Mouse (Mus musculus) embryonic stem cell, embryonic (primary cell): ENCODE measurements around the gene Ist1.

ENCODE experiments used
- CTCF ChIA-PET, 4 experiments: fragments of 300-600 bp in 2 of 4; fragments of 350-600 bp in 2 of 4; sonication (Branson Sonifier 250); formaldehyde crosslinking; loops; one replicate each; lab custom pipeline; 2022; ENCODE audit warnings: inconsistent platforms in 2 of 4; lab: Charles Lee
- POLR2A ChIA-PET, 4 experiments: fragments of 300-600 bp in 2 of 4; fragments of 350-600 bp in 2 of 4; sonication (Branson Sonifier 250); formaldehyde crosslinking; loops; one replicate each; lab custom pipeline; 2022; ENCODE audit warnings: antibody characterized with exemption in 4 of 4, inconsistent platforms in 1 of 4; lab: Charles Lee

The Ist1 gene

GRCm38 (mm10) chr8:109693146-109693900 is at the start of gene Ist1:
Ist1 (minus strand) TSS chr8:109693260.
- ChIA-PET POLR2A (interaction anchor here in 3 of 4 experiments (0.5 to 6.2 kb wide), 24 partner anchors 8 to 1753 kb away, joined by 3 to 89 read pairs (median 4); partner anchors contain the start of genes Ap1g1 (in 3 of the 3), Zfp821 (in 3 of the 3) and Dhodh (in 1 of the 3)), CTCF (interaction anchor here in 3 of 4 experiments (0.5 to 1.4 kb wide), 5 partner anchors 12 to 1227 kb away, joined by 3 to 9 read pairs (median 5); partner anchors contain the start of genes St3gal2 (in 1 of the 3) and Zfp821 (in 1 of the 3))

DNA sequence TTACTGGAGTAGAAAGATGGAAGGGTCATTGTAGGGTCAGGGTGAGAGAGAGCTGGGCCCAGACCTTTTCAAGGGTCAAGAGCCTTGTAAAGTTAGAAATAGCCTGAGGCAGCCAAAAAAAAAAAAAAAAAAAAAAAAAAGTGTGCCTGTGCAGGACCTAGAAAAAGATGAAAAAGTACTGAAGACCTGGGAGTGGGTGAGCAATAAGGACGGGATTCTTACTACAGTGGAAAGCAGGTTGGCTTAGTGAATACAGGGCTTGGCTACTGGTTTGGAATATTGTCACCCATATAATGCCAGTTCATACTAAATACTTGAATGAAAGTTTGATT is 45.0 kb upstream of the Ist1 start:
- ChIA-PET CTCF (interaction anchor here (0.5 to 2.0 kb wide), 17 partner anchors 9 to 1931 kb away, joined by 3 to 27 read pairs (median 5); partner anchors contain the start of gene Ap1g1 (in 1 of the 4)), POLR2A (interaction anchor here (0.5 to 4.4 kb wide), 20 partner anchors 8 to 1734 kb away, joined by 3 to 32 read pairs (median 10); partner anchors contain the start of genes Ap1g1 (in 2 of the 4) and Zfp821 (in 2 of the 4))

DNA sequence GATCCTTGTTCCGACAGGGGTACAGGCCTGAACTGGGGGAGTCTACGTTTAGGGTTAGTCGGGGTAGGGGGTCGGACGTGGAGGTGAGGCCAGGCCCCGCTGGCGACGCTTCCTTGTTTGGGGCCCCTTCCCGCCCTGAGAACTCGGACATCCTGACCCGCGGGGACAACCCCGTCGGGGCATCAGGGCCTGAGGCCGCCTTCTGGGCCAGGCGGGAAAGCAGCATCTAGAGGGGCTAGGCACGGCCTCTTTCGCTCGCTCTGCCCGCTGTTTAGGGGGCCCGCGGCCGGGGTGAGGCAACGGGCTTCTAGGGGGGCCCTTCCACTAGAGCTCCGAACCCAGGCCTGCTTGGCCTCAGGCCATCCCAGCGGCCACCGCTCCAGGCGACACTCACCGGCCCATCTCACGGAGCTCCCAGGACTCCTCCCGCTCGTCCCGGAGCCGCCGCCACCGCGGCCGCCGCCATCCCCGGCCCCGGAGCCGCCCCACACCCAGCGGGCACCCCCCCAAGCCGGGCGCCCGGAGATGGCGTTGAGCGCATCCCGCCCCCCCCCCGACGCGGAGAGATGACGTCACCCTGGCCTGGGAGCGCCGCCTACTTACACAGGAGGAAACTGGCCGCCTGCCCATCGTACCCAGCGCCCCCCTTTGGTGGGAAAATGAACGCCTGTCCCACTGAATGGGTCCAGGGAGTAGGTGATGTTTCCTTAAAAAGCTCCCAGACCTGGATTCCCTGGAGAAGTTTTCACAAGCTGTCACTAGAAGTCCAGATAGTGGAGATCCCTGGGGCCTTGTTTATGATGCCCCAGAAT is 44.4 kb upstream of the Ist1 start, which contains the start of gene Atxn1l:
Atxn1l (minus strand) TSS at position 503 of the 812 bp plus-strand sequence.
- ChIA-PET CTCF (interaction anchor here (0.5 to 2.4 kb wide), 23 partner anchors 9 to 1930 kb away, joined by 3 to 27 read pairs (median 5); partner anchors contain the start of genes Ap1g1 (in 1 of the 4) and Zfp821 (in 1 of the 4)), POLR2A (interaction anchor here (0.5 to 4.4 kb wide), 35 partner anchors 9 to 1734 kb away, joined by 3 to 32 read pairs (median 6); partner anchors contain the start of genes Ap1g1 (in 3 of the 4), Zfp821 (in 2 of the 4) and Ist1 (in 1 of the 4))

DNA sequence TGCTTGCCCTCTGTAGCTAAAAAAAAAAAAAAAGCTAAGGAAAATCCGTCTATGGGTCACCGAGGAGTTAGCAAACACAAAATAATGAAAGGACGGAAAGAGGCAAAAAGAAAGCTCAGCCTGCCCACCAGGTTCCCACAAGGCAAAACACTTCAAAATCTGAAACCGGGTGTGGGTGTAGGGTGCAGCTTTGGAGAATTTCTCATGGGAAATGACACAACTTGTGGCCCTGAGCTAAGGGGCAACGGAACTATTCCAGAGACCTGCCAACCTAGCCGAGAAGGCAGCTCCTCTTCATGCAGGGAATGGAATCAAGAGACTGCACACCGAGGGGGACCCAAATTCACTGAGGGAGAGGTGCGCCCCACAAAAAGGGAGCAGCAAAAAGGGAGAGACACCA is 43.8 kb upstream of the Ist1 start:
- ChIA-PET CTCF (interaction anchor here in 2 of 4 experiments (0.5 to 2.4 kb wide), 10 partner anchors 10 to 1009 kb away, joined by 3 to 27 read pairs (median 5); partner anchors contain the start of gene Zfp821 (in 1 of the 2)), POLR2A (interaction anchor here (0.6 to 4.4 kb wide), 31 partner anchors 8 to 1322 kb away, joined by 3 to 32 read pairs (median 6); partner anchors contain the start of genes Ap1g1 (in 3 of the 4), Zfp821 (in 2 of the 4) and Ist1 (in 1 of the 4))

GRCm38 (mm10) chr8:109734018-109734417 is 41.0 kb upstream of the Ist1 start:
- CTCF ChIA-PET, result no interaction called here

DNA sequence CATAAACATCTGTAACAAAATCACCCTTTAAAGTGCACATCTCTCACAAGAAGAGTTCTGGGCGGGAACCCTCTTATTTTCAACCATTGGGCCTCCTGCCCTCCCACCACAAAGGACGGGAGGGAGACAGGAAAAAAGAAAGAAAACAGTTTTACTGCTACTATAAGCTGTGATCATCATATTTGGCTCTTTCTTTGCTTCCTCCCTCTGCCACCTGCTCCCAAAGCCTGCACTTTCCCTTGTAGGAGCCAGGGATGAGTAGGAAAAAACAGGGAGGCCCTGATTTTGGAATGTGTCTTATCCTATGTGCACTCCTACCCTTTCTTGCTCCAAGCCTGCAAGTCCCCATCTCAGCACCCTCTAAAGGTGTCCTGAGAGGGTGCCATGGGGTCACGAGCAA is 38.0 kb upstream of the Ist1 start:
- POLR2A ChIA-PET, result interaction anchor here in 2 of 4 experiments (0.6 to 1.5 kb wide), 6 partner anchors 8 to 26 kb away, joined by 3 to 4 read pairs (median 3); partner anchors contain the start of gene Zfp821 (in 2 of the 2)
- CTCF ChIA-PET, result no interaction called here

More at GRCm38 (mm10) chr8:109734018-109734417, 41.0 kb upstream of the Ist1 start:
- POLR2A ChIA-PET, result interaction anchor here in 3 of 4 experiments (0.6 to 4.2 kb wide), 6 partner anchors 9 to 46 kb away, joined by 5 to 32 read pairs (median 12); partner anchors contain the start of gene Zfp821 (in 2 of the 3)

DNA sequence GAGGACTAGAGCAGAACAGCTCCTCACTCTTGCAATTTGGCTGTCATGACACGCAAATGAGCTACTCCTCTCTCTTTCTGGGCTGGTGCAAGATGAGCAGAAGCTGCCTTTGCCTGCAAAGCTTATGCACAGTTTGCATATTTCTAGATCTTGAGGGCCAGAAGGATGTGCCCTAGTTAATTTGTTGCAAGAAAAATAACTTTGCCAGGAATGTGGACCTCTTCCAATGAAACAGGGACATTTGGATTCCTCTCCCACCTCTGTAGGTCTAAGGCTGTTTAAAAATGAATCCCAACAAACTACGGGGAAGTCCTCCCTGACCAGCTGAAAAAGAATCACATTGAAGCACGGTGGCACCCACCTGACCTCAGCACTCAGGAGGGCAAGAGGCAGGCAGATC is 32.0 kb upstream of the Ist1 start:
- POLR2A ChIA-PET, result interaction anchor here (0.6 to 3.3 kb wide), 9 partner anchors 9 to 81 kb away, joined by 3 to 14 read pairs (median 10); partner anchors contain the start of genes Ap1g1 (in 1 of the 4), Atxn1l (in 1 of the 4) and Zfp821 (in 1 of the 4)
- CTCF ChIA-PET, result interaction anchor here in 2 of 4 experiments (0.6 kb wide), 2 partner anchors 260 to 1695 kb away, joined by 3 to 10 read pairs; no protein-coding TSS in a partner anchor

- POLR2A ChIA-PET, result no interaction called here
- CTCF ChIA-PET, result no interaction called here
Measured at GRCm38 (mm10) chr8:109714961-109715360, 21.9 kb upstream of the Ist1 start.

GRCm38 (mm10) chr8:109712521-109712920 is 19.5 kb upstream of the Ist1 start:
- ChIA-PET CTCF (interaction anchor here in 2 of 4 experiments (0.6 kb wide), 3 partner anchors 19 to 114 kb away, joined by 3 to 5 read pairs (median 3); no protein-coding TSS in a partner anchor), POLR2A (interaction anchor here in 2 of 4 experiments (0.7 to 1.1 kb wide), 2 partner anchors 12 to 23 kb away, joined by 3 to 4 read pairs; no protein-coding TSS in a partner anchor)

DNA sequence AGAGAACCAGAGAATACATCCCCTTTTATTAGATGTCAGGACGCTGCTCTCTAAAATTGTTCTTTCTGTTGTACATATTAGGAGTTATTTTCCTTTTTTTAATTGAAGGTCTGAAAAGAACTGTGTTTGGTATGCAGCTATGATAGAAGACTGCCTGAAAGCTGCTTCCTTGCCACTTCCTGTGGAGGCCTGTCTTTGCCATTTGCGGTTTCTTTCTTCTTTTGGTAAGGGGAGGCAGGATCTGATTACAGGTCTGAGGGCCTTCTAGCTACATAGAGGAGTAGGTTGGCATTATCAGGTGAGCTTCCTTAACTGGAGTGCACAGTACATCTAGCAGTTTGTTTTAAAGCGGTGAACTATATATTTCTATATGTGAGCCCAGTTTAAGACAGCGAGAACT is 14.9 kb upstream of the Ist1 start:
- ChIA-PET POLR2A (interaction anchor here in 3 of 4 experiments (1.0 to 3.9 kb wide), 5 partner anchors 13 to 23 kb away, joined by 3 to 89 read pairs (median 4); partner anchors contain the start of gene Ist1 (in 2 of the 3)), CTCF (interaction anchor here in 2 of 4 experiments (1.1 to 1.3 kb wide), 2 partner anchors 11 to 20 kb away, joined by 3 read pairs; no protein-coding TSS in a partner anchor)

DNA sequence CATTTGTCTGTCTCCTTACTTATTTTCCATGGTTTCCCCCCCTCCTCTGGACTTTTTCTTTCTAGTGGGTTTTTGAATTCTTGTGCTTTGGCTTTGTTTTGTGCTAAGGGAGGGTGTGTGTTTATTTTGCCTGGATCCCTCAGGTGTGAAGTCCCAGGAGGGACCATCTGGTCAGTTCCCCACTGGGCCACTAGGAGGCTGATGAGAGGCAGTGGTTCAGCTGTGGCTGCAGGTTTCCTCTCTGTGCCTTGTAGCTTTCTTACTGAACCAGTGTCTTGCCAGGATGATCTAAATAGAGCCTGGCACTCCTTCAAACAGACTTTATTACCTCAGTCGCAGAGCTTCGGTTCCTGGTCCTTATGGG is 13.8 kb upstream of the Ist1 start:
- ChIA-PET POLR2A (interaction anchor here (0.9 to 3.9 kb wide), 20 partner anchors 12 to 162 kb away, joined by 3 to 89 read pairs (median 8); partner anchors contain the start of genes Ap1g1 (in 3 of the 4), Ist1 (in 3 of the 4), Atxn1l (in 2 of the 4) and Dhodh (in 1 of the 4)), CTCF (interaction anchor here in 3 of 4 experiments (0.7 to 2.7 kb wide), 8 partner anchors 10 to 93 kb away, joined by 3 to 13 read pairs (median 3); partner anchors contain the start of gene Ist1 (in 1 of the 3))

GRCm38 (mm10) chr8:109706076-109706873 is 13.2 kb upstream of the Ist1 start:
- CTCF ChIA-PET, result interaction anchor here in 3 of 4 experiments (0.5 to 2.7 kb wide), 12 partner anchors 10 to 913 kb away, joined by 3 to 13 read pairs (median 4); partner anchors contain the start of genes Ist1 (in 2 of the 3) and Dhodh (in 1 of the 3)

GRCm38 (mm10) chr8:109705320-109706075 is 12.4 kb upstream of the Ist1 start, which contains the start of gene Zfp821:
Zfp821 (plus strand) TSS chr8:109705546.
- CTCF ChIA-PET, result interaction anchor here in 3 of 4 experiments (0.5 to 2.7 kb wide), 7 partner anchors 13 to 912 kb away, joined by 3 to 13 read pairs (median 4); partner anchors contain the start of genes Ist1 (in 2 of the 3) and Dhodh (in 1 of the 3)
- POLR2A ChIA-PET, result interaction anchor here (0.6 to 3.9 kb wide), 51 partner anchors 9 to 942 kb away, joined by 3 to 89 read pairs (median 5); partner anchors contain the start of genes Ap1g1 (in 3 of the 4), Ist1 (in 3 of the 4), Atxn1l (in 2 of the 4) and Dhodh (in 2 of the 4)

More at GRCm38 (mm10) chr8:109706076-109706873, 13.2 kb upstream of the Ist1 start:
- POLR2A ChIA-PET, result interaction anchor here (0.6 to 3.9 kb wide), 36 partner anchors 8 to 439 kb away, joined by 3 to 89 read pairs (median 5); partner anchors contain the start of genes Ap1g1 (in 3 of the 4), Ist1 (in 3 of the 4), Atxn1l (in 2 of the 4) and Dhodh (in 2 of the 4)

DNA sequence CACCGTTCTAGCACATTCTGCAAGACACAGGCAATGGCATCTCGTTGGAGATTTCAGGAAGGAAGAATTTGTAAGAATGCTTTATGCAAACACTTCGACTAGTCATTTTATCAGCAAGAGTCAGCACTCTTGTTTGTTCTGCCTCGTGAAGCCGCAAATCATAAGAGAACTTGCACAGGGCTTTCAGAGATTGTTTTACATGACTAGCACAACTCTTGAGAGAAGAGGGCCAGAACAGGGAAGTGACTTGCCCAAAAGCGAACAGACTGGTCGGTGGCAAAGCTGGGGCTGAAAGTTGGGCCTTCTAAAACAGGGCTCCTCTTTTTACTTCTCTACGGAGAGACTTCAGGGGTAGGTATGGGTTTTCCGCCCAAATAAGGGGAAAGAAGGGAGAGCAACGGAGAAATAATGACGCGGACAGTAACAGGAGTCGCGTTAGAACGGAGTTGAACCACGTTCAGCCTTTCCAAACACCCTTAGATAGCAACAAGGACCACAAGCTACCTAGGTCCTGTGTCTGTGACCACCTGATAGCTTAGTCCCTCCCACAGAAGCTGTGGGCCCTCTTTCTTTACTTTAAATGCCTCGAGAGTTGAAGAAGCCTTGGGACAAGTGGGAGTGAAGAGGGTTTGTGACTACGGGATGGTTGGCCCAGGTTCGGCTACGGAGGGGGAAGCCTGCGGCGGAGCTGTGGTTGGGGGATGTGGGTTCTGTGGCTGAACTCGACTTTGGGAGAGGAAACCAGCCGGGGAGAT is 11.7 kb upstream of the Ist1 start:
- CTCF ChIA-PET, result interaction anchor here in 1 of 4 experiments (1.4 to 2.7 kb wide), 2 partner anchors 12 to 32 kb away, joined by 5 to 13 read pairs; partner anchors contain the start of gene Ist1
- POLR2A ChIA-PET, result interaction anchor here (0.6 to 3.9 kb wide), 42 partner anchors 8 to 941 kb away, joined by 3 to 89 read pairs (median 5); partner anchors contain the start of genes Ap1g1 (in 3 of the 4), Ist1 (in 3 of the 4), Atxn1l (in 2 of the 4) and Dhodh (in 2 of the 4)
